Mouse (Mus musculus) stomach, postnatal 0 days (tissue): ENCODE measurements at regions not wholly inside any gene's neighbourhood (a gene's known extent, or its start where the extent isn't known, plus 50 kb on each side); places are given as distances from the start of the nearest gene placed in this dataset.

Experiments used
- ATAC-seq: fragments of 200-750 bp; cut with Nextera tagmentation; 2 replicates; pipeline ENCODE4 v1.8.0; 2017; ENCODE audit not compliant: low FRiP score, low TSS enrichment
- DNase-seq: peaks from one replicate; pipeline ENCODE4 v3.0.0-alpha.2; 2016; ENCODE audit warnings: low spot score
- H3K27ac ChIP-seq: fragments of 300-500 bp; sonication (generic); replicated peaks from 2 replicates; pipeline ENCODE4 v1.5.1; 2014; ENCODE audit warnings: mild to moderate bottlenecking, control low read depth
- H3K27me3 ChIP-seq: fragments of 300-500 bp; sonication (generic); 2 replicates; pipeline ENCODE4 v1.6.1; 2014; ENCODE audit warnings: low read length; ENCODE audit not compliant: control insufficient read depth, insufficient read depth
- H3K36me3 ChIP-seq: fragments of 300-500 bp; sonication (generic); 2 replicates; pipeline ENCODE4 v1.6.1; 2014; ENCODE audit warnings: low read length, mixed read lengths; ENCODE audit not compliant: control insufficient read depth, insufficient read depth
- H3K4me1 ChIP-seq: fragments of 300-500 bp; sonication (generic); replicated peaks from 2 replicates; pipeline ENCODE4 v1.6.1; 2014; ENCODE audit warnings: antibody characterized with exemption; ENCODE audit not compliant: control insufficient read depth, insufficient read depth
- H3K4me2 ChIP-seq: fragments of 300-500 bp; sonication (generic); replicated peaks from 2 replicates; pipeline ENCODE4 v1.6.1; 2014; ENCODE audit warnings: low read depth, mild to moderate bottlenecking, control low read depth, moderate library complexity
- H3K4me3 ChIP-seq: fragments of 300-500 bp; sonication (generic); 2 replicates; pipeline ENCODE4 v1.5.1; 2014; ENCODE audit warnings: low read depth, low read length, control low read depth
- H3K9ac ChIP-seq: fragments of 300-500 bp; sonication (generic); 2 replicates; pipeline ENCODE4 v1.6.1; 2014; ENCODE audit warnings: mild to moderate bottlenecking, low read length, control low read depth, mixed read lengths
- H3K9me3 ChIP-seq: fragments of 300-500 bp; sonication (generic); 2 replicates; pipeline ENCODE4 v1.6.1; 2016; ENCODE audit warnings: low read length; ENCODE audit not compliant: control insufficient read depth
- CTCF ChIP-seq: IDR thresholded peaks from 2 replicates; pipeline ENCODE4 v1.5.1; 2016; ENCODE audit warnings: antibody characterized with exemption, low read depth, mild to moderate bottlenecking, moderate library complexity
- EP300 ChIP-seq: optimal IDR thresholded peaks from 2 replicates; pipeline ENCODE3; 2016; ENCODE audit warnings: antibody characterized with exemption
- WGBS: fragments of 180-500 bp; shearing (Covaris S2); extraction: QIAGEN DNeasy Blood & Tissue Kit; methylation state at CpG from one replicate; pipeline ENCODE4 v1.1.7; 2014; 5-methylcytosine and 5-hydroxymethylcytosine counted together

DNA sequence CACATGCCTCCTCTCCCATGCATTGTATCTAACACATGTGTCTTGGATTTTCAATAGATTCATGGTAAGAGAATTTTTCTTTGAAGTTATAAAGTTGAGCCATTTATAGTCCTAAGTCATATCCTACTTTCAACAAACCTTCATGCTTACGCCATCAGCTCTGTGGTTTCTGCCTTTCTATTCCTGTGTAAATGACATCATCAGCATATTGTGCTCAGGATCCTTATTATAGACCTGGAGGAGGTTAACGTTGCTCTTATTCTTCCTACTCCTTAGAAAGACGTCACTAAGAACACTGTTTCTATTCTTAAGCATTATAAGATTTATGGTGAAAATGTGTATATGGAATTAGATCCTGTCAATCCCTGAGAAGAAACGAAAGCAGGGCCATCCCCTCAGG is 93.7 kb upstream of the Pde7b start:
- ATAC-seq, result no peak
- Histone ChIP-seq H3K9me3 (no peaks in the 10 kb centered on the region), H3K27me3 (no peaks in the 10 kb centered on the region), H3K36me3 (no peaks in the 10 kb centered on the region), H3K27ac (no peak overlapping the region), H3K4me1 (no peaks in the 10 kb centered on the region), H3K4me2 (no peak overlapping the region), H3K4me3 (no peak overlapping the region), H3K9ac (no peak overlapping the region)
- WGBS, result 39% methylated on average over 4 of the region's 4 CpGs
- no peak for DNase-seq
- TF ChIP-seq CTCF (no peak), EP300 (no peak)

DNA sequence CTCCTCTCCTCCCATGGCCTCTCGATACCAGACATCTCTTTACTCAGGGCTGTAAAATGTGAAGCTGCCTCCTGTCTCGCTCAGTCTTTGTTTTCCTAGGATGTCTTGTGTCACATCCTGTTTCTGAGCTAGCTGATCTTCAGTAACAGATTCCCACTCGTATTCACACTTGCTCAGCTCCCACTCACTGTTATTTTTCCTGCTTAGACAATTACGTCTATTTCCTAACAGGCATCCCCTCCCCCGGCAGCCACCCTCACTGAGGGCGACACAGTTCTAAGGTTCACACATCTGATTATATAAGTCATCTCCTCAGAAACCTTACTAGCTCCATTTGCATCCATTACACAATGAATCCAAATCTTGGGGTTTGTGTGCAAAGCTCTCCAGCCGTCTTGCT is 74.9 kb upstream of the Pde7b start:
- Histone ChIP-seq H3K9ac (no peak overlapping the region), H3K9me3 (no peaks in the 10 kb centered on the region), H3K4me3 (no peak overlapping the region), H3K36me3 (no peaks in the 10 kb centered on the region), H3K27ac (no peak overlapping the region), H3K4me1 (no peaks in the 10 kb centered on the region), H3K4me2 (no peak overlapping the region), H3K27me3 (no peaks in the 10 kb centered on the region)
- 52% methylated on average over 7 of the region's 7 CpGs for WGBS
- no peak for ATAC-seq
- DNase-seq, result no peak
- TF ChIP-seq EP300 (no peak), CTCF (no peak)

DNA sequence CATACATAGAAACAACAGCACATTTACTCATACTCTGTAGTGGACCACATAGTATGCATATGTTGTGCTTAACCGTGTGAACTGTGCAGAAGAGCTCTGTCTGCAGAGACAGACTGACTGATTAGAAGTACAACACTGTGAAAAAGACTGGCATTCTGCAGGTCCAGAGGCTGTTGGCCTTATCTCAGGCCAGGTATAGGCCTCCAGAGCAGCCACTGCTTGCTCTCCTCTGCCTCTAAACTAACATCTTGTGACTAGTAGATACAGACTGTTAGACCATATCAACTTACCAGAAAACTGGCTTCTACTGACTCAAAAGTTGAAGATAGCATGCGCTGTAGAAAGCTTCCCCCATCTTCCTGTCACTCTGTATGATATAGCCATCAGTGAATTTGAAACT is 73.5 kb upstream of the Pde7b start:
- Histone ChIP-seq H3K4me2 (no peak overlapping the region), H3K9ac (no peak overlapping the region), H3K27ac (no peak overlapping the region), H3K4me1 (no peaks in the 10 kb centered on the region), H3K4me3 (no peak overlapping the region), H3K36me3 (no peaks in the 10 kb centered on the region), H3K27me3 (no peaks in the 10 kb centered on the region), H3K9me3 (no peaks in the 10 kb centered on the region)
- ATAC-seq (no peak), DNase-seq (no peak)
- 91% methylated on average over 2 of the region's 2 CpGs for WGBS
- TF ChIP-seq EP300, result no peak
- no peak for TF ChIP-seq CTCF

DNA sequence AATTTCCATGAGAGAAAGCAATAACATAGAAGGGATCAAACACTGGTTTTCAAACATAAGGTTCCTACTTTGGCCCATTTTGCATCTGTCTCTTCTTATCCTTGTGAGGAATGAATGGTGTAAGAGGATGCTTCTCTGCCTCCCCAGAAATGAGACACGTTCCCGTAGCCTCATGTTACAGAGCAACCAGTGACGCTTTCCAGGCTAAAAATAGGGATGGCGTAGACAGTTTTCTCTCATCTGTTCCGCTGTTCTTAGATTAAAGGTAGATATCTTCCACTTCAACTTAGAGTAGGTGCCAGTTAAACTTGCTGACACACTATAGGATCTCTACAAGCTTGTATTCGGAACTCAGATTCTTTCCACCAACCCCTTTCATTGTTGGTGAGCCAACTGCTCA is 69.1 kb upstream of the Pde7b start:
- H3K4me2 ChIP-seq, result no peak overlapping the region
- no peaks in the 10 kb centered on the region for H3K36me3 ChIP-seq
- H3K9ac ChIP-seq, result no peak overlapping the region
- WGBS, result 85% methylated on average over 6 of the region's 6 CpGs
- H3K4me3 ChIP-seq, result no peak overlapping the region
- no peaks in the 10 kb centered on the region for H3K9me3 ChIP-seq
- no peak for DNase-seq
- TF ChIP-seq EP300 (no peak), CTCF (no peak)
- no peaks in the 10 kb centered on the region for H3K4me1 ChIP-seq
- no peak overlapping the region for H3K27ac ChIP-seq
- no peaks in the 10 kb centered on the region for H3K27me3 ChIP-seq
- no peak for ATAC-seq

DNA sequence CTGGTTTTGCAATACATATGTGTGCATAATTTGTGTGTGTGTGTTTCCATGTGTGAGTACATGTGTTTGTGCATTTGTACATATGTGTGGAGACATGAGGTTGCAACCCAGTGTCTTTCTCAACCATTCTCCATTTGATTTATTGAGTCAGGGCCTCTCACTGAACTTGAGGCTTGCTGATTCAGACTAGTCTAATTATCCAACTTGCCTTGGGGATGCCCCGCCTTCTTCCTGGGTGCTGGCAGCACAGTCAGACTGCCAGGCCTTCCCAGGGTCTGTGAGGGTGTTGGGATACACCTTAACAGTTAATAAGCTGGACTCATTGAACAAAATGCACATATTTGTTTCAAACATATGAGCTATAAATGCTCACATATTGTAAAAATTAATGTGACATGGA is 56.1 kb upstream of the Pde7b start:
- no peak overlapping the region for H3K4me3 ChIP-seq
- H3K27ac ChIP-seq, result no peak overlapping the region
- no peaks in the 10 kb centered on the region for H3K27me3 ChIP-seq
- no peak overlapping the region for H3K4me2 ChIP-seq
- WGBS, result 83% methylated on average over 1 of the region's 1 CpGs
- H3K9me3 ChIP-seq, result no peaks in the 10 kb centered on the region
- TF ChIP-seq EP300 (no peak), CTCF (no peak)
- no peak overlapping the region for H3K9ac ChIP-seq
- DNase-seq (no peak), ATAC-seq (no peak)
- H3K4me1 ChIP-seq, result no peaks in the 10 kb centered on the region
- H3K36me3 ChIP-seq, result no peaks in the 10 kb centered on the region

DNA sequence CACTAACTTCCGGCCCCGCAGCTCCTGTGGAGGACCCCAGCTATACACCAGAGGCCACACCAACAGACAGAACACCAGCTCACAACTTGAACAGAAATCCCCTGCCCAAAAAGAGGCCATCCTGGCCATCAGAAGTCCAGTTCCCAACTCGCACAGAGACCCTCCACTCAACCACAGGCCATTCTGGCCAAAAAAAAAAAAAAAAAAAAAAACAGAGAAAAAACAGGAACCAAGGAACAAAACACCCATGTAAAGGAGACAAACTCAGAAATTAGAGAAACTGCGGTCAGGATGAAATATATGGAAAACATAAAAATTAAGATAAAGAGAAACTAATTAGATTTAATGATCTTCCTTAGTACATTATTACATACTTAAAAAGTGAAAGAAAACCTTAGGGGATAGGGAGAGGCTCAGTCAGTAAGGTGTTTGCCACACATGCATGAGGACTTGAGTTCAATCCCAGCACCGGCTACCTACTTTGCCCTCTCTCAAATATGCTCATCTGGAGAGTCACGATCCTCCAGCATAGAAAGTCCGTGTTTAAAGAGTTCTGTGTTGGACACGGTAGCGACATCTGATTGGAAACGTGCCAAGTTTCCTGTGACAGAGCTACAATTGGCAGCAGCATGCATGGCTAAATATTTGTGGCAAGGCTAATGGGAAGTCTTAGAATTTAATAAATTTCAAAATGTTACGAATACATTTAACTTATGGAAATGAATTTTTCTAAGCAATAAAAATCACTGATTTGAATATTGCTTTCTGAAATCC is 51.9 kb upstream of the Pde7b start:
- WGBS, result 62% methylated on average over 11 of the region's 11 CpGs
- Histone ChIP-seq H3K36me3 (no peaks in the 10 kb centered on the region), H3K4me3 (no peak overlapping the region), H3K9me3 (no peaks in the 10 kb centered on the region), H3K27ac (no peak overlapping the region), H3K9ac (no peak overlapping the region), H3K4me1 (no peaks in the 10 kb centered on the region), H3K27me3 (no peaks in the 10 kb centered on the region), H3K4me2 (no peak overlapping the region)
- DNase-seq, result no peak
- no peak for TF ChIP-seq CTCF
- no peak for TF ChIP-seq EP300
- ATAC-seq, result no peak
